Mouse (Mus musculus) bone marrow, adult 2 months (tissue): ENCODE measurements at regions not wholly inside any gene's neighbourhood (a gene's known extent, or its start where the extent isn't known, plus 50 kb on each side); places are given as distances from the start of the nearest gene placed in this dataset.

Experiments
- CTCF ChIP-seq: fragments of 200-500 bp; IDR thresholded peaks from 2 replicates; pipeline ENCODE4 v1.5.1; 2011; ENCODE audit warnings: low read length, control low read depth; ENCODE audit not compliant: control insufficient read depth, insufficient read depth
- POLR2A ChIP-seq: fragments of 200-500 bp; IDR thresholded peaks from 2 replicates; pipeline ENCODE4 v1.6.1; 2011; ENCODE audit warnings: low read depth, mild to moderate bottlenecking, control low read depth, low read length, borderline replicate concordance; ENCODE audit not compliant: control insufficient read depth

DNA sequence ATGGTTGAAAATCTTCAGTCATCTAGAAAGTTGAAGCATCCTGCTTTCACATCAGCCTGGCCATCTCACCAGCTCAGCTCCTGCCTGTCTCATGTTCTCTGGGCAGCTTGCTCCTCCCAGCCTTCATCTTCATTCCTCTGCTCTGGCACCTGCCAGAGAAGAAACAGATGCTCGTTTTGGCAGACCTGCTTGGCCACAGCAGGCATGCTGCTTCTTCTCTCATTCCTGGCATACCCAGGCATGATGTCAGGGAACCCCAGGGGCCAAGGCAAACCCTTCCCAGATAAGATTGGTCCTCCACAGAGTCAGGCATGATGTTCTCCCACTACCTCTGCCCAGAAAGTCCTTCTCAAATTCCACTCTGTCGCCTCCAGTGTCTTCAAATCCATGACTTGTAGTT lies 101.4 kb upstream of the Slc22a22 start:
- no peak for TF ChIP-seq POLR2A
- no peak for TF ChIP-seq CTCF
